Comparison of ENCODE assay signal across 8 mouse cellular contexts in genomic region chr2:169723645-169724462, GRCm38 (mm10).
DNase-seq lines count a peak whose midpoint lies in the region; ATAC-seq and TF ChIP-seq lines count a peak whose summit lies in the region.

No protein-coding gene starts in this region.

- TF ChIP-seq CTCF in testis, adult 2 months (IDR thresholded peaks at IDR 0.05; ENCODE audit: control insufficient read depth, insufficient read depth, insufficient replicate concordance, low read depth, low read length): no peak

- no peak for TF ChIP-seq POLR2A in testis, adult 2 months (IDR thresholded peaks at IDR 0.05; ENCODE audit: control insufficient read depth, low read depth, low read length)

- H3K36me3 ChIP-seq in testis, adult 2 months (ENCODE audit: control insufficient read depth, insufficient read depth, low read length): no peaks in the 10 kb centered on the region
- H3K36me3 ChIP-seq in limb, embryonic 10.5 days: no peaks in the 10 kb centered on the region
- H3K36me3 ChIP-seq in midbrain, embryonic 10.5 days: no peaks in the 10 kb centered on the region

- no peaks in the 10 kb centered on the region for H3K27me3 ChIP-seq in testis, adult 2 months (ENCODE audit: control insufficient read depth, insufficient read depth, low read length)
- H3K27me3 ChIP-seq in limb, embryonic 10.5 days (ENCODE audit: low read depth, poor library complexity, severe bottlenecking): no peaks in the 10 kb centered on the region
- H3K27me3 ChIP-seq in midbrain, embryonic 10.5 days (ENCODE audit: low read depth, poor library complexity, severe bottlenecking): no peaks in the 10 kb centered on the region

- intact Hi-C loops in heart, postnatal 14 days (cut with DNase I): loop anchor here (2.0 kb wide), 1 partner anchor 89 kb away; no protein-coding TSS in a partner anchor

- H3K4me1 ChIP-seq in testis, adult 2 months (ENCODE audit: control insufficient read depth, insufficient read depth, low read length): no peaks in the 10 kb centered on the region
- peaks cover 40% of the 10 kb centered on the region for H3K4me1 ChIP-seq in limb, embryonic 10.5 days
- peaks cover 17% of the 10 kb centered on the region for H3K4me1 ChIP-seq in midbrain, embryonic 10.5 days

- H3K27ac ChIP-seq in testis, adult 2 months (ENCODE audit: control insufficient read depth, insufficient read depth, low read depth, low read length): peak overlapping the region; percentile 76
- peak overlapping the region; percentile 74 for H3K27ac ChIP-seq in limb, embryonic 10.5 days
- H3K27ac ChIP-seq in midbrain, embryonic 10.5 days (replicated peaks): 0 out of 2 replicates have a peak overlapping the region, but pooled peaks have one; percentile 13

- no peak overlapping the region; the same call in 1 of the 2 replicates for H3K4me3 ChIP-seq in testis, adult 2 months (ENCODE audit: control insufficient read depth, low read depth, low read length)
- H3K4me3 ChIP-seq in limb, embryonic 10.5 days: no peak overlapping the region
- H3K4me3 ChIP-seq in midbrain, embryonic 10.5 days: no peak overlapping the region

- no peak for DNase-seq in testis, postnatal 10 days (ENCODE audit: low spot score)
- peak; percentile 23 to 46 for DNase-seq in heart, postnatal 14 days
- DNase-seq in limb, embryonic 10.5 days (ENCODE audit: low spot score): no peak
- no peak for DNase-seq in midbrain, embryonic 10.5 days (ENCODE audit: low spot score)
- no peak for DNase-seq in cerebellum, postnatal 4 days (ENCODE audit: low spot score in 2 of 2)
- no peak for DNase-seq in right cerebral cortex, postnatal 4 days

- no peaks in the 10 kb centered on the region for H3K9me3 ChIP-seq in limb, embryonic 10.5 days (replicated peaks)
- no peaks in the 10 kb centered on the region for H3K9me3 ChIP-seq in midbrain, embryonic 10.5 days (replicated peaks)

- WGBS in limb, embryonic 10.5 days: 34% methylated on average over 24 of the region's 24 CpGs
- WGBS in midbrain, embryonic 10.5 days: 86% methylated on average over 24 of the region's 24 CpGs

- no peak for ATAC-seq in inflammation-experienced regulatory T-cells, adult 6 months

Comparison
In these comparisons a context has a peak if more than half of its experiments do, and no peak if none do; other contexts are left out.
1. H3K27ac ChIP-seq: peak in every context shown above with its lines; median percentile 76 in testis, adult 2 months; 74 in limb, embryonic 10.5 days; 13 in midbrain, embryonic 10.5 days.
2. DNase-seq: peak in heart, postnatal 14 days (2 of 2); none in testis, postnatal 10 days (single experiment), limb, embryonic 10.5 days (single experiment), midbrain, embryonic 10.5 days (single experiment), cerebellum, postnatal 4 days (0 of 2) and right cerebral cortex, postnatal 4 days (single experiment).